Mouse (Mus musculus): ENCODE data around the gene Atg9b. TPM values are rescaled to one million over a fixed set of nuclear protein-coding genes. Genes with fewer than 3 reads are reported as not detected.

Gene Atg9b
- polyA plus RNA-seq, 1 experiment from 2014 or later = 0.72 TPM

DNA sequence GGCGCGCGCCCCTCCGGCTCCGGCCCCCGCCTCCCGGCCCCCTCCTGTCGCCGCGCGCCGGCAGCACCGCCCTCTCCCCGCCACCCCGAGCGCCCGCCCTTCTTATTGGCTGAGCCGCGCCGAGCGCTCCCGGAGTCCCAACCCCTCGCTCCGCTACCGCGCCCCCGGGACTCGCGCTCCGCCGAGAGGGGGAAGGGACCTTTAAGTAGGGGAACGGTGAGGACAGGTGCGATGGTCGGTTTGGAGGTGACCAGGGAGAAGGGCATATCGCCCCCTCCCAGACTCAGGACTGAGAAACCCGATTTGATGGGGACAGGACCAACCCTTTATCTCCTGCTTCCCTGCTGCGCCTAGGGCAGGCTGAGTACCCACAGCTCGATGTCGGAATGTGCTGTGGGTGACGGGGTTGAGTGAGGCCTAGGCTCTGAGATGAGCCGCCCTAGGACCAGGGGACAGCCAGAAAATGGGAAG is 40.2 kb downstream of the Atg9b start:
- Histone ChIP-seq H3K4me1 (ENCODE audit: control insufficient read depth, insufficient read depth, low read length) (peaks cover 56% of the 10 kb centered on the region), H3K9me3 (ENCODE audit: control insufficient read depth, low read length) (no peaks in the 10 kb centered on the region), H3K4me2 (ENCODE audit: low read length) (peak overlapping the region; percentile 97), H3K36me3 (ENCODE audit: control insufficient read depth, insufficient read depth, low read length) (no peaks in the 10 kb centered on the region), H3K27ac (replicated peaks; ENCODE audit: low read depth, low read length) (peak overlapping the region; percentile 95), H3K9ac (replicated peaks; ENCODE audit: low read length) (peak overlapping the region; percentile 91), H3K27me3 (ENCODE audit: control insufficient read depth, insufficient read depth, low read length) (peaks cover 3% of the 10 kb centered on the region; the same call in 1 of the 2 replicates), H3K4me3 (replicated peaks; ENCODE audit: low read depth, low read length) (peak overlapping the region; percentile 82)
- WGBS = 1% methylated on average over 41 of the region's 41 CpGs
- DNase-seq (peak; percentile 96), ATAC-seq (ENCODE audit: low FRiP score, low TSS enrichment) (peak; percentile 88)

DNA sequence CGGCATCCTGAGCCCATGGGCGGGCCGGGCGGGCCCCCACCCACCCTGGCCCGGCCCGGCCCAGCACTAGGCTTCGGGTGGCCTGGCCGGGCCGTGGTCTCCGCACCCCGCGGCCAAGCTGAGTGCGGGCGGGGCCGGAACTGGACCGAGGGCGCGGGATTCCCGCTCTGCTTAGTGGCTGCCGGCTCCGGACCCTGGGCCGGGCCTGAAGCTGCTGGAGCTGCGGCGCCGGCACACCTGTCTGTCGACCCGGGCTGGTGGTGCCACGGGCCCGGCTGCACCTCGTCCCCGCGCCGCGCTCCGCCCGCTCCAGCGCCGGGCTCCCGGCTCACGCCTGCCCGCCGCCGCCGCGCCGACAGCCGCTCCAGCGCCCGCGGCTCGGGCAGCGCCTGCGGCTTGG is 40.7 kb downstream of the Atg9b start, which contains the start of gene Kcnh2:
TSS of gene Kcnh2 (minus strand) at position 327 of the 400 bp plus-strand sequence.
- Histone ChIP-seq H3K9ac (replicated peaks; ENCODE audit: low read length) (peak within 1 kb of the TSS; percentile 91), H3K4me1 (ENCODE audit: control insufficient read depth, insufficient read depth, low read length) (peaks cover 56% of the 10 kb centered on the region), H3K27me3 (ENCODE audit: control insufficient read depth, insufficient read depth, low read length) (peaks cover 3% of the 10 kb centered on the region; the same call in 1 of the 2 replicates), H3K27ac (replicated peaks; ENCODE audit: low read depth, low read length) (peak within 1 kb of the TSS; percentile 95), H3K36me3 (ENCODE audit: control insufficient read depth, insufficient read depth, low read length) (no peaks in the 10 kb centered on the region; the same call in 1 of the 2 replicates), H3K4me2 (ENCODE audit: low read length) (peak within 1 kb of the TSS; percentile 97), H3K4me3 (replicated peaks; ENCODE audit: low read depth, low read length) (peak within 1 kb of the TSS; percentile 82), H3K9me3 (ENCODE audit: control insufficient read depth, low read length) (no peaks in the 10 kb centered on the region)
- 0% methylated on average over 40 of the region's 53 CpGs for WGBS
- ATAC-seq (ENCODE audit: low FRiP score, low TSS enrichment) (peak; percentile 41; the same call in 1 of the 2 replicates), DNase-seq (no peak)

- Histone ChIP-seq H3K36me3 (ENCODE audit: control insufficient read depth, insufficient read depth, low read length) (peaks cover 3% of the 10 kb centered on the region), H3K27ac (replicated peaks; ENCODE audit: low read depth, low read length) (peak overlapping the region; percentile 95), H3K4me2 (ENCODE audit: low read length) (peak overlapping the region; percentile 97), H3K4me3 (replicated peaks; ENCODE audit: low read depth, low read length) (peak overlapping the region; percentile 82), H3K27me3 (ENCODE audit: control insufficient read depth, insufficient read depth, low read length) (peaks cover 3% of the 10 kb centered on the region; the same call in 1 of the 2 replicates), H3K9me3 (ENCODE audit: control insufficient read depth, low read length) (no peaks in the 10 kb centered on the region), H3K9ac (replicated peaks; ENCODE audit: low read length) (peak overlapping the region; percentile 91), H3K4me1 (ENCODE audit: control insufficient read depth, insufficient read depth, low read length) (peaks cover 56% of the 10 kb centered on the region)
- ATAC-seq (ENCODE audit: low FRiP score, low TSS enrichment) (no peak), DNase-seq (peak; percentile 49)
- WGBS = 28% methylated on average over 15 of the region's 15 CpGs
Measured at GRCm38 (mm10) chr5:24350531-24351250, 41.3 kb downstream of the Atg9b start.

GRCm38 (mm10) chr5:24350073-24350472 is 41.9 kb downstream of the Atg9b start:
- Histone ChIP-seq H3K27ac (replicated peaks; ENCODE audit: low read depth, low read length) (no peak overlapping the region), H3K9ac (replicated peaks; ENCODE audit: low read length) (peak overlapping the region; percentile 0; the same call in 1 of the 2 replicates), H3K36me3 (ENCODE audit: control insufficient read depth, insufficient read depth, low read length) (peaks cover 3% of the 10 kb centered on the region), H3K4me1 (ENCODE audit: control insufficient read depth, insufficient read depth, low read length) (peaks cover 60% of the 10 kb centered on the region), H3K4me3 (replicated peaks; ENCODE audit: low read depth, low read length) (peak overlapping the region; percentile 82), H3K9me3 (ENCODE audit: control insufficient read depth, low read length) (no peaks in the 10 kb centered on the region), H3K27me3 (ENCODE audit: control insufficient read depth, insufficient read depth, low read length) (peaks cover 3% of the 10 kb centered on the region; the same call in 1 of the 2 replicates), H3K4me2 (ENCODE audit: low read length) (peak overlapping the region; percentile 97)
- no peak for ATAC-seq (ENCODE audit: low FRiP score, low TSS enrichment)
- DNase-seq = no peak
- WGBS = 42% methylated on average over 3 of the region's 3 CpGs

DNA sequence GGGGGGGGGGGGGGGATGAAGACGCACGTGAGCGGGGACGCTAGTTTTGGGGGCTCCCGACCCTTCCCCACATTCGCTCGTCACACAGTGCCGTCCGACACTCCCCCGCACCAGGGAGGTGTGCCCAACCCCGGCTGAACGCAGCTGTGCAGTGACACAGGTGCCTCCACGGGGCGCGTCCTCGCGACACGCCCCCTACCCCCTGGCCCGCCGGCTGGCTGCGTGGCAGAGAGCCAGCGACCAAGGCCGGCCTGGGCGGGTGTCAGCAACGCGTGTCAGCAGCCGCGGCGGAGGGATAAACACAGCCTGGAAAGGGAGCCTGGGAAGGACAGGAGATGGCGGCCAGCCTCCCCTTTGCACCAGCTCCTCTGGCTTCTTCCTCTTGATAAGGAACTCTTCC is 43.4 kb downstream of the Atg9b start:
- Histone ChIP-seq H3K4me3 (replicated peaks; ENCODE audit: low read depth, low read length) (peak overlapping the region; percentile 50), H3K9ac (replicated peaks; ENCODE audit: low read length) (peak overlapping the region; percentile 62), H3K4me1 (ENCODE audit: control insufficient read depth, insufficient read depth, low read length) (peaks cover 70% of the 10 kb centered on the region), H3K27me3 (ENCODE audit: control insufficient read depth, insufficient read depth, low read length) (peaks cover 3% of the 10 kb centered on the region; the same call in 1 of the 2 replicates), H3K9me3 (ENCODE audit: control insufficient read depth, low read length) (no peaks in the 10 kb centered on the region), H3K36me3 (ENCODE audit: control insufficient read depth, insufficient read depth, low read length) (peaks cover 3% of the 10 kb centered on the region), H3K4me2 (ENCODE audit: low read length) (peak overlapping the region; percentile 97), H3K27ac (replicated peaks; ENCODE audit: low read depth, low read length) (peak overlapping the region; percentile 64)
- WGBS = under 1% methylated on average over 30 of the region's 30 CpGs
- peak; percentile 69 for DNase-seq
- no peak for ATAC-seq (ENCODE audit: low FRiP score, low TSS enrichment)

- WGBS = under 1% methylated on average over 41 of the region's 41 CpGs
- H3K4me3 ChIP-seq (replicated peaks; ENCODE audit: low read depth, low read length) = peak overlapping the region; percentile 50
- peak overlapping the region; percentile 64 for H3K27ac ChIP-seq (replicated peaks; ENCODE audit: low read depth, low read length)
- ATAC-seq (ENCODE audit: low FRiP score, low TSS enrichment) (peak; percentile 16; the same call in 1 of the 2 replicates), DNase-seq (peak; percentile 84)
- peak overlapping the region; percentile 62 for H3K9ac ChIP-seq (replicated peaks; ENCODE audit: low read length)
- H3K9me3 ChIP-seq (ENCODE audit: control insufficient read depth, low read length) = no peaks in the 10 kb centered on the region
- H3K36me3 ChIP-seq (ENCODE audit: control insufficient read depth, insufficient read depth, low read length) = peaks cover 3% of the 10 kb centered on the region
- peaks cover 3% of the 10 kb centered on the region; the same call in 1 of the 2 replicates for H3K27me3 ChIP-seq (ENCODE audit: control insufficient read depth, insufficient read depth, low read length)
- peaks cover 71% of the 10 kb centered on the region for H3K4me1 ChIP-seq (ENCODE audit: control insufficient read depth, insufficient read depth, low read length)
- peak overlapping the region; percentile 97 for H3K4me2 ChIP-seq (ENCODE audit: low read length)
Measured at GRCm38 (mm10) chr5:24348128-24348527, 43.8 kb downstream of the Atg9b start.

DNA sequence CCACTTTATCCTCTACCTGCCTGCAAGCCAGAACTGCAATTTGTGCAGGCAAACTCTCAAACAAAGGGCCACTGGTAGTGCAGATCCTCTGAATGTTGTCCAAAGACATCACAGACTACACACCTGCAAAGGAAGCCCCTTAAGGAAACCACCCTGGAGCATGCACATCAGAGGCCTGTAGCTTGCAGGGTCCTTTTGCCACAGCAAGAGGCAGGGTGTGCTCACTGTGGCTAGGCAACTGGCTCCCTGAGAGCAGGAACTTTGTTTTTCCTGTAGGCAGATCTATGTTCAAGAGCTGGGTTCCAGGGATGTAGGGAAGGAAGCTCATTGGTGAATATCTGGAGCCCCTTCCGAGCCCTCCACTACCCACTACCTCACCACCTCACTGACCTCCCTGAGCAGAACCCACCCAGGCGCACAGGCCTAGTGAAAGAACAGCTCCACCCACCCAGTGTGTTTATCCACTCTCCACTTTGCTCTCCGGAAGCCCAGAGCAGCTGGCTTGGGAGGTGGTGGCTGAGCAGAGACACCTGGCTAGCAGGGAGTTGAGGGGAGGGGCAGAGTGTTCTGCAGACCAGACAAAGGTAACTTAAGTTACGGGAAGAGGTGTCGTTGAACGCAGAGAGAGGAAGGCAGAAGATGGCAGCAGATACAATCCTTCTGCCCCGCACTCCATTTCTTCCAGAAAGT is 44.6 kb downstream of the Atg9b start:
- Histone ChIP-seq H3K36me3 (ENCODE audit: control insufficient read depth, insufficient read depth, low read length) (peaks cover 3% of the 10 kb centered on the region), H3K4me2 (ENCODE audit: low read length) (peak overlapping the region; percentile 97), H3K27me3 (ENCODE audit: control insufficient read depth, insufficient read depth, low read length) (peaks cover 3% of the 10 kb centered on the region; the same call in 1 of the 2 replicates), H3K27ac (replicated peaks; ENCODE audit: low read depth, low read length) (peak overlapping the region; percentile 49; the same call in 1 of the 2 replicates), H3K4me1 (ENCODE audit: control insufficient read depth, insufficient read depth, low read length) (peaks cover 70% of the 10 kb centered on the region), H3K4me3 (replicated peaks; ENCODE audit: low read depth, low read length) (no peak overlapping the region; the same call in 1 of the 2 replicates), H3K9me3 (ENCODE audit: control insufficient read depth, low read length) (no peaks in the 10 kb centered on the region), H3K9ac (replicated peaks; ENCODE audit: low read length) (no peak overlapping the region)
- ATAC-seq (ENCODE audit: low FRiP score, low TSS enrichment) (no peak), DNase-seq (no peak)
- WGBS = 65% methylated on average over 7 of the region's 7 CpGs

DNA sequence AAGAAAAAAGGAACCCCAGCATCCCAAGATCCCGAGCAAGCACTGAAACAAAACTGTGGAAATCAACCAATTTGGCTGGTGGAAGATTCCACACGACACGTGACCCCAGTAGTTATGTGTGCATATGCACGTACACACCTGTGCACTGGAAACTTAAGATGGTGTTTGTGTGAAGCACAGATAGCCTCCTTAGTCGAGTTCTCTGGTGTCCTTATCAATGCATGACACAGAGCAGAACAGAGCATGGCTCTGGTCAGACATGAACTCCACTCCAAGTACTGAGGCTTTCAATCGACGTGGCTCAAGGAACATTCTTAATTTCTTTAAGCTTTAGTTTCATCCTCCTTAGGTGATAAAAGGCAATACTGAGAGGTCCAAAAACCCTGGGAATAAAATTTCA is 45.6 kb downstream of the Atg9b start:
- Histone ChIP-seq H3K4me2 (ENCODE audit: low read length) (no peak overlapping the region), H3K9me3 (ENCODE audit: control insufficient read depth, low read length) (no peaks in the 10 kb centered on the region), H3K4me3 (replicated peaks; ENCODE audit: low read depth, low read length) (no peak overlapping the region), H3K27ac (replicated peaks; ENCODE audit: low read depth, low read length) (no peak overlapping the region), H3K9ac (replicated peaks; ENCODE audit: low read length) (no peak overlapping the region), H3K27me3 (ENCODE audit: control insufficient read depth, insufficient read depth, low read length) (peaks cover 3% of the 10 kb centered on the region; the same call in 1 of the 2 replicates), H3K36me3 (ENCODE audit: control insufficient read depth, insufficient read depth, low read length) (peaks cover 3% of the 10 kb centered on the region), H3K4me1 (ENCODE audit: control insufficient read depth, insufficient read depth, low read length) (peaks cover 71% of the 10 kb centered on the region)
- DNase-seq (no peak), ATAC-seq (ENCODE audit: low FRiP score, low TSS enrichment) (no peak)
- 92% methylated on average over 7 of the region's 7 CpGs for WGBS

All from midbrain, embryonic 14.5 days (tissue).